Mouse (Mus musculus) thymus, postnatal 36 days (tissue): Measurements from ENCODE around the gene Tm9sf2.
"Not testable (repeated sequence)": the region's sequence is repeated elsewhere in the genome, so short reads cannot be mapped to it uniquely, and the experiment has no call there.

ENCODE experiments used
- DNase-seq, 2 experiments: peaks; one replicate each; pipeline ENCODE4 v3.0.0; 2022; ENCODE audit warnings: mixed read lengths in 2 of 2

Tm9sf2 gene

GRCm38 (mm10) chr14:122101890-122102289, 4.9 kb upstream of the Tm9sf2 start:
- DNase-seq = not testable (repeated sequence)

- peak; percentile 93 to 97 for DNase-seq
These were observed 2.0 kb upstream of the Tm9sf2 start for GRCm38 (mm10) chr14:122104881-122105280.

GRCm38 (mm10) chr14:122105391-122106285, 1.2 kb upstream of the Tm9sf2 start:
- DNase-seq = no peak

GRCm38 (mm10) chr14:122107481-122108214, 810 bp downstream of the Tm9sf2 start:
- DNase-seq = no peak

DNA sequence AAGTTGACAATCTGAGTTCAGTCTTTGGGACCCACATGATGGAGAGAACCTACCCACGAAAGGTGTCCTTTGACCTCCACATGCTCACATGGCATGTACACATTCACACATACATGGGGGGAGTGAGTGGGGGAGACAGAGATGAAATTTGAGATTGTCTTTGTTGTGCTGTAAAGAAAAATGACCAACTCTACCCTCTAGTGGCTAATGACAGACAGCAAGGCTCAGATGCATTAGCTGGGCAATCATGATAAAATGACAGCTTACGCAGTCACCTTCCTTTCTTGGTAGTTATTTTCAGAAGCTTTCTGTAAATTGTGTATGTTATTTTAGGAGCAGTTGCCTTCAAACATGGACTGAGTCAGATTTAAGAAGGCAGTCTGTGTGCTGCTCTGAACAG, 4.8 kb downstream of the Tm9sf2 start:
- no peak for DNase-seq

GRCm38 (mm10) chr14:122112311-122112710, 5.5 kb downstream of the Tm9sf2 start:
- no peak for DNase-seq

GRCm38 (mm10) chr14:122116200-122116599, 9.4 kb downstream of the Tm9sf2 start:
- no peak for DNase-seq

GRCm38 (mm10) chr14:122130111-122130797, 23.4 kb downstream of the Tm9sf2 start:
- peak in 1 of 2 experiments; percentile 11 for DNase-seq

DNA sequence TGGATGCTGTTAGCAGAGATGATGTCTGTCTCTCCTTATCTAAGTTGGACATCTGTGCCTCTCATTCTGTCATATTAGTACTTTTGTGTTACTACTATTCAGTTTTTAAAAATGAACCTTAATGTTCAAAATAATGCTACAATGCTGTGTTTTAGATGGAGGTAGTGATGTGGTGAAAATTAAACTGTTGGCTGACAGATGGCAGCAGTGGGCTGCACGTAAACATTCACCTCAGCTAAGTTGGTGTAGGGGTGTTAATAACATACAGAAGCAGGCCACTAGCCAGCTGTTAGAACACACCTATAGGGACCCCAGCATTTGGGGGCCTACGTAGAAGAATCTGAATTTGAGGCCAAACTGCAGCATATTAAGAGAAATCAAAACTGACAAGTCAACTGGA, 24.8 kb downstream of the Tm9sf2 start:
- DNase-seq = no peak

DNA sequence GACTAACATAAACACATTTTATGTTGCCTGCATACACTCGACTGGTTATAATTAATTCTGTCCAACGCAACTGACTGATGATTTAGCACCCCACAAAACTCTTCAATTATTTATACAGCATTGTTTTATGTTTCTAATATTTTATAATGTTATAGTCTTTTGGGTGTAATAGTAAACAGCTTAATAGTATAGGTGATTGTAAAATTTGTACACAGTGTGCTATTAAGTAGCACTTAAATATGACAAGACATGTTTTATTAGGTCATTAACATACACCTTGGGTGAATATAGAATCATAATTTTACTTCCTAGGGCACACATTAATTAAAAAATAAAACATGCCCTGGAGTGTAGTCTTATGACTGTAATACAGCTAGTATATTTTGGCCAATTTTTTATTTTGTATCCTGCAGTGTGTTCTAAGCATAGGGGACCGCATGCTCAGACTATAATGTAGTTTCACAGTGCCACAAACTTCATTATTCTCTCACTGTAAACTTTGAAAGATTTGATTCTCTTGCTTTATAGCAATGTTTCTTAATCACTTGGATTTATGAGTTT, 29.6 kb downstream of the Tm9sf2 start:
- DNase-seq = no peak

GRCm38 (mm10) chr14:122137234-122137633, 30.4 kb downstream of the Tm9sf2 start:
- no peak for DNase-seq

DNA sequence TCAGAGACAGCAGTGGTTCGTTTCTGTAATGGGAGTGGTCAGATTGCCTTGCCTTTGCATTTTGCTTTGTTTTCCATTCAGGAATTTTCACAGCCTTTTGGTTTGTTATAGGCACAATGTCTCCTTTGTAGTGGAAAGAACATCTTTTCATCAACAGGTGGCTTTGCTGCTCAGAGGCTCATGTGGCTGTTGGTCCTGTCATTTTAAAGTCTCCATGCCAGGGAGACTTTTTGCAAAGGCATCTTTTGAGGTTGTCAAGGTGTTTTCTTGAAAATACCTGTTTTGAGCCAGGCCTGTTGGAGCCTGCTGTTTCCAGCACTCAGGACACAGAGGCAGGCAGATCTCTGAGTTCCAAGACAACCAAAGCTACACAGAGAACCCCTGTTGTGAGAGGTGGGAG, 33.3 kb downstream of the Tm9sf2 start:
- DNase-seq = no peak

GRCm38 (mm10) chr14:122143585-122144269, 36.9 kb downstream of the Tm9sf2 start:
- DNase-seq = no peak

DNA sequence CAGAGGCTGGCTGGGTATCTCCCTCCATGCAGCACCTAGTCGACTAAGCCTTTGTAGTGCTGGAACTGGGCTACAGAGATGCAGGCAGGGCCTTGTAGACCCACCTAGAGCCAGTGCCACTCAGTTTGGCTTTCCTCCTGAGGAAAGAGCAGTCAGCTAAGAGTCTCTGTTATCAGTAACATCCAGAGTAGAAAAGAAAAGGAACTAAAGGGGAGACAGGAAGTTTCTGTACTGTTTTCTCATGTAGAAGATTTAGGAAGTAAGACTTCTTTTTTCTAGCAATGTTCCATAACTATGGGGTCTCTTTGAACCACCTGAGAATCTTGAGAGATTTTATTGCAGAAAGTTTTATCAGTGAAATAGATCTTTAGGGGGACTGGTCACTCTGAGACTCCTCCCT, 38.5 kb downstream of the Tm9sf2 start:
- DNase-seq = no peak

- DNase-seq = no peak
These were observed 43.8 kb downstream of the Tm9sf2 start for GRCm38 (mm10) chr14:122150616-122151015.

DNA sequence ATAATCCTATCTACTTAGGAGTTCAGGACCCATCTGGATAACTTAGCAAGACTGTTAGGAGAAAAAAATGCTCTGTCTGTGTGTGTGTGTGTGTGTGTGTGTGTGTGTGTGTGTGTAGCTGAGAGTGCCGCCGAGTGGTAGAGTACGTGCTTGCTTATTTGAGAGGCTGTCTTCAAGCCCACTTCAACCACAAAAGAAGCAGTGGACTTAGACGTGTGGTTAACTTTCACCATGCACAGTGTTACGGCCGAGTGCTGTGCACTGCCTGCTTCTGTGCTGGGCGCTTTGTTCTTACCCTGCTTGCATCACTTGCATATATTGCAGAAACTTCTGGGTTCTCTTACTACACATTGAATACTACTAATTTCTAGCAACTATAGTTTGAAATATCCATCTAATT, 50.9 kb downstream of the Tm9sf2 start:
- no peak for DNase-seq

- no peak for DNase-seq
These were observed 54.1 kb downstream of the Tm9sf2 start for GRCm38 (mm10) chr14:122160916-122161315.

DNA sequence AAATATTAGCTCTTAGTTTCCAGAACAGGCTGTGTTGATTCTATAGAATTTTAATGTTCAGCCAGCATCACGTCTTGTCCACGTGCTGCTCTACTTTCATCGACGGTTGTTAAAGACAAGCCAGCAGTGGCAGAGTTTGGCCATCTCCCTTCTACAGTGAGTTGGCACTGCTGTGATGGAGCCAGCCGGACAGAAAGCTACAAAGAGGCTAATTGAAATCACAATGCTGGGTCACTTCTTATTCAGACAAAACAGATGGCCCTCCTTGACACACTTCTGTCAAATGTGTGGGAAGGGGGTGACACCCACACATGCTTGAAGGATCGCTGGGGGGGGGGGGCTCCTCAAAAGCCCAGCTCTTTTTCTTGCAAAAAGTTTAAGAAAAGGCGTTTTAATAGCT, 62.1 kb downstream of the Tm9sf2 start:
- no peak for DNase-seq

DNA sequence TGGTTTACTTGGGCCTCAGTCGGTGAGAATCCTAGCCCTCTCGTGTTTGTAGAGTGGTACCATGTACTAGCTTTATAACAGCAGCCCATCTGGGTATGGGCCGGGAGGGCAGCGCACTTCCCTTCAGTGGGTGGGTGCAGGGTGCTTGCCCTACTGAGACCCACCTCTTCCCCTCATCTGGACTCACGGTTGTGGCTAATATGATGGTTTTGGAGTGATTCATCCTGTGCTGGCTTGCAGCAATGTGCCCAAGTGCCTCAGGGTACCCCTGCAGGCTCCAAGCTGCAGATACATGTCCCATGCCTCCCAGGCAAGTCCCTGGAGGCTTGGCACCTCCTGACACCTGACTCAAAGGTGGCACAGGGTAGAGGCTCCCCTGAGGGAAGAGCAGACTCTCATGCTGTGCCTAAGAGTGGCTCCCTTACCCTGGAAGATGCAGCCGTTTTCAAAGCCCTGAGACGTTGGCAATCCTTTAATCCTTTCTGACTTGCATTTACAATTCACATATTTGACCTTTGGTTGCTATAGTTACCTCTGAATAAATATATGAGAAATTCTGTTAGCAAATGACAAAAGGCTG, 63.5 kb downstream of the Tm9sf2 start:
- no peak for DNase-seq

DNA sequence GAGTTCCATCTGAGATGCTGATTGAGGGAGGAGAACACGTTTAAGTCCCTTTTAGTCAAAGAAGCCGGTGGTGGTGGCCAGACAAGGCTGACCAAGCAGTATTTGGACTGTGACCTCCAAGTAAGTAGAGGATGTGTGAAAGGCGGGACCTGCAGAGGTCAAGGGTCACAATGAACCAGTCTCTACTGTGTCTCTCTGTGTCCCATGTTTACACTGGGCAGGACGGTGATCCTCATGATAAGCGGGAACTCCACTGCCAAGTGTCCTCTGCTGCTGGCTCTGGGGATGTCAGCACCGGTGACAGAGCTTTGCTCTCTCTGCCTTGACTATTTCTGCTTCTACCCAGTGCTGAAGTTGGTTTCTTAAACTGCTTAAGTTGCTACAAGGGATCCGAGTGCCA, 64.2 kb downstream of the Tm9sf2 start:
- DNase-seq = no peak

DNA sequence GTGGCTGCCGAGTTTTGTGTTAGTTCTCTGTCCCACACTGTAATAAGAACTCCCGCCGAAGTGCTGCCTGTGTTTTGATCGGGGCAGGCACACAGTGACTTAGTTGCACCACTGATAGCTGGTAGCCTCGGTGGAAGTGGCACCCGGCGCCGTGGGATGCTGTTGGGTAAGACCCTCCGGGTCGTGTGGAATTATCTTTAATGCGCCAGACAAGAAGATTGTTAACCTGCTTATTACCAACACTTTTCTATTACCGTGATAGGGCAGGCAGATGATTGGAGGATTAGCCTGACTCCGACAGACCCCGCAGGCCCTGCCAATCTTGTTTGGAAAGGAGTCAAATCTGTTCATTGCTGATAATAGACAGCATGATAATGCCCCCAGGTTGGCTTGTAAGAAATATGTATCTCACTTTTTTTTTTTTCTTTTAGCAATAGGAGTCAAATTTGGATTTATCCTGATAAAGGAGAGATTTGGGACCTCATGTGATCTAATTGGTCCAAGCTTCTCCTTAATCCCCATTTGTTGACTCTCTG, 69.5 kb downstream of the Tm9sf2 start:
- DNase-seq = no peak

- no peak for DNase-seq
These were observed 72.4 kb downstream of the Tm9sf2 start for GRCm38 (mm10) chr14:122179262-122179661.
